Mouse (Mus musculus) embryo, embryonic 10.5 days (tissue): ENCODE measurements at regions not wholly inside any gene's neighbourhood (a gene's known extent, or its start where the extent isn't known, plus 50 kb on each side); places are given as distances from the start of the nearest gene placed in this dataset.
"Not testable (repeated sequence)": the region's sequence is repeated elsewhere in the genome, so short reads cannot be mapped to it uniquely, and the experiment has no call there.

Source experiments
- DNase-seq: peaks from one replicate; pipeline ENCODE4 v3.0.0-alpha.2; 2015; ENCODE audit warnings: low spot score

DNA sequence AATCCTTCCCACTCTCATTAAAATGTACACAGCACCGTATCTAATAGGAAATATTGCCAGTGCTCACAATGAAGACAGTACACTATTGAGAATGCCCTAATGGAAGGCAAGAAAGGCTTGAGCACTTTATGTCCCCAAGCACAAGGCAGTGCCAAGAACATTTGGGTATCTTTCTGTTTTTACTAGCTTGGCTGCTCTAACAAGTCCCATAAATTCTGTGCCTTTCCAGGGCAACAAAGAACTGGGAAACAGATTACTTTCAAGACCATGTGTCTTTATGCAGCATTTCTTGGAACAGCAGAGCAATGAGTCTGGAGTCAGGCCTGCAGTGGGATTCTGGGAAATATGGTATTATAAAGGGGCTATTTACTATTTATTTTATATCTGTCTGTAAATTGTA lies 192.3 kb downstream of the 1700008P02Rik start:
- DNase-seq: no peak

DNA sequence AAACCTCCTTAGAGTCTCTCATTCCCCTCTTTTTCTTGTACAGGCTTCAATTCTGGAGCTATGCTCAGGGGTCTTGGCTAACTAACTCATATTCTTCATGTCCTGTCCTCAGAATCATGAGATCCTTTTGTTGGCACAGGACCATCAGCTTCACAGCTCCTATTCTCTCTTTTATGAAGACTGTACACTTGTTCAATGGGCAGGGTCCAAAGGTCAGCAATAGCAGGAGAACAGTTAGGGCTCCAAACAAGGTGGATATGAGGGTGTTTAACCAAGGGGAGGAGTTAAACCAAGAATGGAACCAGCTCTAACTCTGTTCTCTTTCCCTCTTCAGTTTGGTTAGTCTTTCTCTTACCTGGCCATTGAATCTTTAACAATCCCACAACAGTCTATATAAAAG lies 219.4 kb downstream of the 1700008P02Rik start:
- DNase-seq: no peak

DNA sequence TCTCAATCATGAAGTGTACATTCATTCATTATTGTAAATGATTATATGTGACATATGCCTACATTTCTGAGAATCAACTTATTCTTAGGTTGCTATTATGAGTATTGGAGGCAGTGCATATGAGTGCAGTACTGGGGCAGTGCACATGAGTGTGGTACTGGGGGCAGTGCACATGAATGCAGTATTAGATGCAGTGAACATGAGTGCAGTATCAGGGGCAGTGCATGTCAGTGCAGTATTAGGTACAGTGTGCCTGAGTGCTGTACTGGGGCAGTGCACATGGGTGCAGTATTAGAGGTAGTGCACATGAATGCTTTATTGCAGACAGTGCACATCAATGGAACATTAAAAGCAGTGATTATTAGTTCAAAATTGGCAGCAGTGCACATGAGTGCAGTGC lies 234.6 kb downstream of the 1700008P02Rik start:
- DNase-seq: no peak

DNA sequence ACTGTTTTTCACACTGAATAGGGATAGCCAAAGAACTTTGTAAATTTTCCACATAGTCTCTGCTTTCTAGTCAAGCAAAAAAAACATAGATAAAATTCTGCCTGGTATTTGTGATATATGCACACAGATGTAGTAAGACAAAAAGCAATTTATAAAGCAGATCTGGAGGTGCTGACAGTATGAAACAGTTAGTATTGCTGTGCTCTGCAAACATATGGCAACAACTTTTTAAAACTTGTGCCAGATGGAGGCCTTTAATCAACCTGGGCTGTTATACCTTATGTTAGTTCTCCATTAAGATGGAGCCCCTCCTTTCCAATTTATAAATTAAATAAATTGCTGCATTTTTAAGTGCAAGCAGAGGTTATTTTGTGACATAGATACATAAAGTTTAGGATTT lies 237.3 kb downstream of the 1700008P02Rik start:
- DNase-seq: peak; percentile 40

DNA sequence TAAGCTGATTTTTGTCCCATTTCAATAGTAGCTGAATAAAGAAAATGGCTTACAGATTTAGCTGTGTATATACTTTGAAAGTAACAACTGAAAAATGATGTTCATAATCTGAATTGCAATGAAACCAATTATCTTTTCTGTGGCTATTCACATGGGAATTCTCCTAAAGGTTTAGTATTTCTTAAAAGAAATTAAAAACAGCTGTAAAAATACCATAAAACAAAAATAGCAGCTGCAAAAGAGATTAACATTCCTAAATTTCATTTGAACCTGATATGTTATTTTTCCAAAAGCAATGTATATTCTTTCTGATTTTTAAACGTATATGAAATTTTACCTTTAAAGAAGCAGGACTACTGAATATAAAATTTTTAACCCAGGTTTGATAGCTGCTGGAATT lies 237.9 kb downstream of the 1700008P02Rik start:
- peak; percentile 36 for DNase-seq

DNA sequence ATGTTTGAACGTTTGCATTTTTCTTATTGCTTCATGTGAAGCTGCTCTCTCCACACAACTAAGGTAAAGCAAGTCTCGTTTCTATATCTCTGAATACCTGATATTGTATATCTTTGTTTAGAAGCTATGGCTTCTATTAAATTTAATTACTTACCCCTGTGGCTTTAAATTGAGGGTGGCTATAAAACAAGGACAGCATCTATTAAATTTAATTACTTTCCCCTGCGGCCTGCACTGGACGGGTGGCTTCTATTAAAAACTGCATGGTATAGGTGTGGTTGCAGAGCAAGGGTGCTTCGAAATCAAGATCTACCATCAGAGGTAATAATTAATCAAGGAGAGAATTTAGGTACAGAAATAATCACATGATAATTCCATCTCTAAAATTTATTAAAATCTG lies 238.5 kb downstream of the 1700008P02Rik start:
- DNase-seq: peak; percentile 2

DNA sequence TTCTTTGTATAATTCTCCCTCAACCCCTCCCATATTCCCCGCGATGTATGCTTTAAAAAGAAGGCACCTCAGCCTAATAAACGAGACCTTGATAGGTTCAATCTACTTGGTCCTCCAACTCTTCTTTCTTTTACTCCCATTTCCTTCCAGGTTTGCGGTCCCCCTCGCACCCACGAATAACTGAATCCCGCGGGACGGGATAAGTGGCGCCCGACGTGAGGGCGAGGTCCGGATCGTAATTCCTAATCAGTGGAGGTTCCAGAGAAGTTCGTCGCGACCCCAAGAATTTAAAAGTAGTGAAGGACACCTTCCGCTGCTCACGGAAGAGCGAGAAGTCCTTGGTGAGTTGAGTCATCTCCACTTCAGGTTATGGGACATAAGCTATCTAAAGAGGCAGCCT lies 281.2 kb downstream of the 1700008P02Rik start:
- DNase-seq: not testable (repeated sequence)

DNA sequence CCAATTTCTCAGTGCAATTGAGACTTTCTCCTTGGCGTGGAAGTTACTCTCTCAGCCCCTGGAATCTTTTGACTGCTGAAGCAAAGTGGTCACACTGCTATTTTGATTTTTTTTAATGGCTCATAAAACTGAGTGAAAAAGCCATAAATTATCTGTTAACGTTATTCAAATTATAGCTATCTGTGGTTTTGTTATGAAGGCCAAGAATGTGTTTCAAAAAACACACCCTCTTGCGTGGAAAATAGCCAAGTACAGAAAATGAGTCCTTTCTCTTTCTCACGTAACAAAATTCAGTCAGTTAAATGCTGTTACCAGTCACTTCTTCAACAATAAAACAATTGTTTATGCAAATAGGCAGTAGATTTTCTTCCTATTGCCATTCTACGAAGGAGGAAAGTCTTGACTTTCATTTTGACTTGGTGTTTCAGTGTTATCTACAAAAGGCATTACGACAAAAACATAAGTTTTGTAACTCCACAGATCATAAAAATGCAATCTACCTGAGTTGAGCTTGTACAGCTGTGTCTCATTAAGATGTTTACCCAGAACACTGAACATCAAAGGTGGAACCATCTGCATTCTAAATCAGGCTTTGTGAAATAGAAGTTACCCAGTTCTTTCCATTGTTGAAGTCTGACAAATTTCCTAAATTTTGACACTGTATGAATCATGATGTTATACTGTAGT lies 299.3 kb downstream of the 1700008P02Rik start:
- DNase-seq: peak; percentile 29

DNA sequence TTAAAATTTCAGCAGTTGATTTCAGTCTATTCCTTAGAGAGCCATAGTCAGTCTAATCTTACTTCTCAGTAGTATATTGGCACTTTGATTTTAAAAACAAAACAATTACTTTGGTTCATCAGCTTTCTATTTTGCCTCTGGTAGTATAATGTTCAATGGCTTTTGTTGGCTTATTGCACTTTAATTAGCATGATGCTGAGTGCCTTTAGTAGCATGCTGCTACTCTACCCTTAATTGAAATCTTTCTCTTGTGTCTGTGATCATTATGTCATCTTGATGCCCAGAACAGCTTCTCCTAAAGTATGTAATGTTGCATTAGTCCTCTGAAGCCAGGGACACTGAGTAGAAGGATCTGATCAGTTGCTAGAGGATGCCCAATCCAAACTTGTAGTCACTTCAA lies 330.7 kb downstream of the 1700008P02Rik start:
- DNase-seq: no peak

DNA sequence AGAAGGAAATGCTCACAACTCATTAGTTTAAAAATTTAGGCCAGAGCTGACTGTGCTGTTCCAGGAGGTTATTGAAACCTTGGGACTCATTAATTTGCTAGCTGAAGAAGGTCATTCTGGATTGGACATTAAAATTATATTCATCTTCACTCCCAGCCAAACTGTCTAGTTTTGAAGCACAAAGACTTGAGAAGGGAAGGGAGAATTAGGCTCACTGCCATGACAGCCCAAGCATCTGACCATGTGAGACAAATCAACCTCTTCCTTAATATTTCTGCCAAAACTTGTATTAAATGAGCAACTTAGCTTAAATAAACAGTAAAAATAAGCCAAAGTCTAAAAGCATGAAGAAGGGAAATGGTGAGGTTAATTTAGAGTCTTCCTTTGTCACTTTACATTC lies 339.6 kb downstream of the 1700008P02Rik start:
- DNase-seq: no peak
